Mouse (Mus musculus): ENCODE measurements around the gene Rps19.

DNA sequence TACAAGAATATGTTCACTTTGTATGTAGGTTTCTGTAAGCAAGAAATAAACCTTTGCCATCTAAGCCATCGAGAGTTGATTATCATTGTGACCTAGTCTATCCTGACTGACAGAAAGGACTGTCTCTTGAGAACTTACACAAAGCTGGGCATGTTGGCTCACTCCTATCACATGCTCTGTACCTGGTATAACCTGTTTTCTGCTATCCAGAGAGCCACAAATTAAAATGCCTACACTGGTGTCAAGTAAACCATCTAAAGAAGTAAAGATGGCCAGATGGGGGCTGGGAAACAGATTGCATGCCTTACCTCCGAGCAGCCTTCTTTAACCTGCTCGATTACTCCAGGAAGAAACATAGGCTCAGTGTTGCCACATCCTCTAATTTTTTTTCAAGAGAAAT is 6.6 kb upstream of the Rps19 start:
- no peak for TF ChIP-seq TCF12 (IDR thresholded peaks at IDR 0.05; ENCODE audit: insufficient read depth, poor library complexity, severe bottlenecking)
- no peak for TF ChIP-seq SRF (IDR thresholded peaks at IDR 0.05; ENCODE audit: control insufficient read depth, insufficient read length, low read depth)
- TF ChIP-seq MYOD1 (IDR thresholded peaks at IDR 0.05; ENCODE audit: control insufficient read depth in 1 of 3, insufficient read length in 2 of 3, low read depth in 2 of 3): no peak
- no peak for TF ChIP-seq POLR2A (IDR thresholded peaks at IDR 0.05; ENCODE audit: insufficient read length, low read depth)
- no peak for TF ChIP-seq CEBPB (IDR thresholded peaks at IDR 0.05; ENCODE audit: insufficient read depth, poor library complexity, severe bottlenecking)
- TF ChIP-seq MYOG (IDR thresholded peaks at IDR 0.05; ENCODE audit: control insufficient read depth in 1 of 3, insufficient read depth in 1 of 3, insufficient read length in 2 of 3, low read depth in 2 of 3): no peak
- TF ChIP-seq USF1 (IDR thresholded peaks at IDR 0.05; ENCODE audit: low read depth): no peak
- TF ChIP-seq POLR2AphosphoS2 (IDR thresholded peaks at IDR 0.05; ENCODE audit: insufficient read length, low read depth): no peak
- TF ChIP-seq MAX (IDR thresholded peaks at IDR 0.05; ENCODE audit: low read depth): no peak
- TF ChIP-seq E2F4 (IDR thresholded peaks at IDR 0.05; ENCODE audit: insufficient read depth): no peak
- TF ChIP-seq TCF3 (IDR thresholded peaks at IDR 0.05; ENCODE audit: insufficient read length, low read depth): no peak
- no peak for TF ChIP-seq REST (IDR thresholded peaks at IDR 0.05; ENCODE audit: insufficient read depth, insufficient read length)
